Comparison of ENCODE assay signal across 18 mouse cellular contexts in the genomic region with DNA sequence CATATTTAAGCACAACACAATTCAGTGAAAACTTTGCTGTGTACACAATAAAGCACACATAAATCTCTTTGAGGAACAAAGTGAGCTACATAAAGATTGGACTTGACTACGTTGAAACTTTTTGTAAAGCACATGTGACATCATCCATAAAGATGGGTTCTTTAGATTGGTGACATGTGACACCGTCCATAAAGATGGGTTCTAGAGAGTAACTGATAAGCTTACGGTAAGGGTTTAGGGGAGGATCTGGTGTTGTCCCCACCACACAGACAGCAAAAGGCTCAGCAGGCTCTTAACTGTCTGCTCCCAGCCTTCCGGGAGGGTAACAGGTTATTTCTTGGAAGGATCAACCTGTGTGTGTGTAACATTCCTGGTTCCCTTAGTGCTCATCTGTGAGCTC. TPM values are rescaled to one million over a fixed set of nuclear protein-coding genes. Genes with fewer than 3 reads are reported as not detected.
A peak's percentile ranks its signal among the peaks of the same experiment; 100 is the strongest.
DNase-seq lines count a peak whose midpoint lies in the region; ATAC-seq and TF ChIP-seq lines count a peak whose summit lies in the region.
"Had no signal": no experiment of that assay in that cellular context is flagged by ENCODE, and none has a peak within 500 bp of the region (broad histone marks: within the 10 kb centered on the region; RNA-seq: fewer than 3 reads in every experiment).

No protein-coding gene starts in this region.

- no peaks in the 10 kb centered on the region for H3K9me3 ChIP-seq in heart, embryonic 10.5 days
- H3K9me3 ChIP-seq in liver, embryonic 13.5 days (replicated peaks): no peaks in the 10 kb centered on the region
- H3K9me3 ChIP-seq: embryonic facial prominence, embryonic 12.5 days; forebrain, embryonic 12.5 days; hindbrain, embryonic 15.5 days had no signal

- no peak overlapping the region for H3K9ac ChIP-seq in liver, embryonic 13.5 days
- H3K9ac ChIP-seq: embryonic facial prominence, embryonic 12.5 days; forebrain, embryonic 12.5 days; hindbrain, embryonic 15.5 days had no signal

- peak overlapping the region; percentile 30; the same call in 1 of the 2 replicates for H3K27ac ChIP-seq in heart, embryonic 10.5 days
- H3K27ac ChIP-seq in liver, embryonic 13.5 days: 0 out of 2 replicates have a peak overlapping the region, but pooled peaks have one; percentile 1
- H3K27ac ChIP-seq in embryonic fibroblast, embryonic 13.5 days (ENCODE audit: insufficient read depth, low read length): peak overlapping the region; percentile 94
- H3K27ac ChIP-seq: embryonic facial prominence, embryonic 12.5 days; forebrain, embryonic 12.5 days; hindbrain, embryonic 15.5 days had no signal

- H3K4me2 ChIP-seq in liver, embryonic 13.5 days: no peak overlapping the region
- H3K4me2 ChIP-seq: embryonic facial prominence, embryonic 12.5 days; forebrain, embryonic 12.5 days; heart, embryonic 11.5 days; hindbrain, embryonic 15.5 days had no signal

- no peak for TF ChIP-seq POLR2A in embryonic fibroblast, embryonic 13.5 days (IDR thresholded peaks at IDR 0.05; ENCODE audit: low read depth, low read length)

- peak; percentile 17 for DNase-seq in heart, embryonic 10.5 days (ENCODE audit: low spot score)
- no peak for DNase-seq in heart, adult 18-20 months
- DNase-seq in liver, embryonic 13.5 days: no peak
- DNase-seq in liver (no peak), adipocyte (ENCODE audit: low spot score) (no peak)
- no peak for DNase-seq in thymus, postnatal 25 days
- DNase-seq: adrenal gland, postnatal 10 days; cerebellum, adult 11 months; cerebellum, adult 8-10 months; cerebellum, postnatal 14 days; gastrocnemius, postnatal 36 days; heart, adult 11 months had no signal

- no peaks in the 10 kb centered on the region for H3K27me3 ChIP-seq in heart, embryonic 10.5 days (ENCODE audit: insufficient read depth, poor library complexity, severe bottlenecking)
- no peaks in the 10 kb centered on the region for H3K27me3 ChIP-seq in liver, embryonic 13.5 days
- H3K27me3 ChIP-seq: embryonic facial prominence, embryonic 12.5 days; forebrain, embryonic 12.5 days; hindbrain, embryonic 15.5 days had no signal

- peaks cover 54% of the 10 kb centered on the region for H3K36me3 ChIP-seq in heart, embryonic 10.5 days
- peaks cover 57% of the 10 kb centered on the region for H3K36me3 ChIP-seq in liver, embryonic 13.5 days

- TF ChIP-seq CTCF in embryonic fibroblast, embryonic 13.5 days (IDR thresholded peaks at IDR 0.05; ENCODE audit: borderline replicate concordance, insufficient read depth, low read length): no peak

- WGBS in heart, embryonic 10.5 days: 72% methylated on average over 4 of the region's 4 CpGs
- 50% methylated on average over 4 of the region's 4 CpGs for WGBS in liver, embryonic 13.5 days (ENCODE audit: insufficient replicate concordance)

- H3K4me3 ChIP-seq in heart, embryonic 10.5 days: no peak overlapping the region
- no peak overlapping the region for H3K4me3 ChIP-seq in liver, embryonic 13.5 days (replicated peaks)
- no peak overlapping the region for H3K4me3 ChIP-seq in embryonic fibroblast, embryonic 13.5 days (ENCODE audit: insufficient read depth, low read length)
- H3K4me3 ChIP-seq: embryonic facial prominence, embryonic 12.5 days; forebrain, embryonic 12.5 days; hindbrain, embryonic 15.5 days had no signal

- ATAC-seq in liver, embryonic 13.5 days (ENCODE audit: low read depth): no peak
- ATAC-seq: forebrain, embryonic 16.5 days had no signal

- peaks cover 52% of the 10 kb centered on the region for H3K4me1 ChIP-seq in heart, embryonic 10.5 days
- H3K4me1 ChIP-seq in liver, embryonic 13.5 days (replicated peaks): peaks cover 66% of the 10 kb centered on the region
- peaks cover 30% of the 10 kb centered on the region for H3K4me1 ChIP-seq in embryonic fibroblast, embryonic 13.5 days (ENCODE audit: control insufficient read depth, insufficient read depth, low read length)
- H3K4me1 ChIP-seq: embryonic facial prominence, embryonic 12.5 days; hindbrain, embryonic 15.5 days had no signal

RNA-seq across cellular contexts. Expression of a gene that starts 12.2 kb away (rescaled TPM):
- 459 and 498 TPM in 2 replicates for polyA plus RNA-seq in heart, embryonic 10.5 days (2016; fragmentation: Nextera tagmentation; extraction: Ambion mirVana)
- total RNA-seq in heart, adult 18-20 months (2021): 100 to 1,000 TPM; 136 to 148 TPM
- 316 and 342 TPM in 2 replicates for polyA plus RNA-seq in liver, embryonic 13.5 days (2015; fragmentation: Nextera tagmentation; extraction: Ambion mirVana)
- 653 and 674 TPM in 2 replicates for polyA plus RNA-seq in embryonic fibroblast, embryonic 13.5 days (2011; ENCODE audit: insufficient read length, low read depth, missing spikeins)

RNA-seq across cellular contexts. Expression of a gene that starts 12.3 kb away (rescaled TPM):
- polyA plus RNA-seq in heart, embryonic 10.5 days (2016; fragmentation: Nextera tagmentation; extraction: Ambion mirVana): 8.6 and 14.0 TPM in 2 replicates
- total RNA-seq in heart, adult 18-20 months (2021): 1 to 10 TPM; 7.6 to 8.4 TPM
- 2.2 and 3.1 TPM in 2 replicates for polyA plus RNA-seq in liver, embryonic 13.5 days (2015; fragmentation: Nextera tagmentation; extraction: Ambion mirVana)
- polyA plus RNA-seq in embryonic fibroblast, embryonic 13.5 days (2011; ENCODE audit: insufficient read length, low read depth, missing spikeins): 75.7 and 83.7 TPM in 2 replicates

Comparison
In these comparisons a context has a peak if more than half of its experiments do, and no peak if none do; other contexts are left out.
1. H3K27ac ChIP-seq: peak in every context shown above with its lines; median percentile 94 in embryonic fibroblast, embryonic 13.5 days; 30 in heart, embryonic 10.5 days; 1 in liver, embryonic 13.5 days.